Mouse (Mus musculus): Measurements from ENCODE around the gene Kcnn3.

DNA sequence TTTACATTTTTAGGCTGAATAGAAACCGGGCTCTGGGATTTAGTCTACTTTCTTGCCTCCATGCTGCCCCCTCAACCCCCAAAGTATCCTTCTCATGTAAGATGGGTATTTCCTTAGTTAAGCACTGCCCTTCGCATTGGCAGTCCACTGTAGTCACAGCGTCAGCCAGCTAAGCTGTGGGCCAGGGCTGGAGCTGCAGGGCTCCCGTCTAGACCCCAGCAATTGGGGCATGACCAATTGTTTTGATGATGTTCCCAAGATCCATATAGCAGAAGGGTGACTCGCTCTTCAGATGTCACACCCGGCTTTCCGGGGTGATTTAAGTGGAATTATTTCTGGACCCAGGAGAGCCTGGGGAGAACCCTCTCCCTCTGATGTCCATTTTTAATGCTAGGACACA, 129.9 kb downstream of the Kcnn3 start:
- no peak for TF ChIP-seq HCFC1 (IDR thresholded peaks at IDR 0.05; ENCODE audit: borderline replicate concordance, insufficient read depth, low read length)
- no peak for TF ChIP-seq CHD2 (IDR thresholded peaks at IDR 0.05; ENCODE audit: low read depth, low read length)
- TF ChIP-seq ZC3H11A (IDR thresholded peaks at IDR 0.05; ENCODE audit: borderline replicate concordance, low read depth, low read length), result no peak
- no peak for TF ChIP-seq MAFK (IDR thresholded peaks at IDR 0.05; ENCODE audit: insufficient read depth, low read depth, low read length)
- TF ChIP-seq ZNF384 (IDR thresholded peaks at IDR 0.05; ENCODE audit: low read depth, low read length), result no peak
